In genomic region chr13:59238696-59239095, GRCm38 (mm10) we compare ENCODE assay signal across 10 mouse cellular contexts.
DNase-seq lines count a peak whose midpoint lies in the region; ATAC-seq lines count a peak whose summit lies in the region.
"Had no signal": no experiment of that assay in that cellular context is flagged by ENCODE, and none has a peak within 500 bp of the region (broad histone marks: within the 10 kb centered on the region; RNA-seq: fewer than 3 reads in every experiment).

No protein-coding gene starts in this region.

- no peak overlapping the region for H3K27ac ChIP-seq in forebrain, embryonic 14.5 days (ENCODE audit: low read depth, low read length)
- no peak overlapping the region for H3K27ac ChIP-seq in forebrain, embryonic 12.5 days
- H3K27ac ChIP-seq in intestine, embryonic 15.5 days = no peak overlapping the region
- H3K27ac ChIP-seq: macrophage; neural tube, embryonic 12.5 days had no signal

- peak; percentile 24 for DNase-seq in forebrain, embryonic 14.5 days (ENCODE audit: low spot score)
- DNase-seq in layer of hippocampus, adult 18-20 months (ENCODE audit: low spot score in 2 of 2) = peak; percentile 21 to 45
- no peak for DNase-seq in layer of hippocampus, postnatal 14 days (ENCODE audit: low spot score in 2 of 2)
- DNase-seq in frontal cortex, postnatal 14 days (ENCODE audit: low spot score in 2 of 2) = peak; percentile 42 to 63
- peak; percentile 85 for DNase-seq in right cerebral cortex, adult 18-20 months
- DNase-seq in thymus, postnatal 25 days = no peak

- no peak overlapping the region for H3K4me2 ChIP-seq in forebrain, embryonic 14.5 days (ENCODE audit: low read length)
- H3K4me2 ChIP-seq in forebrain, embryonic 12.5 days = no peak overlapping the region
- H3K4me2 ChIP-seq in intestine, embryonic 15.5 days (replicated peaks) = no peak overlapping the region
- H3K4me2 ChIP-seq: neural tube, embryonic 12.5 days had no signal

- no peak for ATAC-seq in forebrain, embryonic 14.5 days
- no peak for ATAC-seq in forebrain, embryonic 12.5 days (ENCODE audit: low FRiP score)
- ATAC-seq in intestine, embryonic 15.5 days = no peak

- no peaks in the 10 kb centered on the region for H3K27me3 ChIP-seq in forebrain, embryonic 14.5 days (replicated peaks; ENCODE audit: control insufficient read depth, insufficient read depth, low read length)
- H3K27me3 ChIP-seq in forebrain, embryonic 12.5 days = 0 out of 2 replicates have a peak, but pooled peaks cover 4% of the 10 kb centered on the region
- H3K27me3 ChIP-seq in intestine, embryonic 15.5 days (replicated peaks) = no peaks in the 10 kb centered on the region
- H3K27me3 ChIP-seq: neural tube, embryonic 12.5 days had no signal

- WGBS in forebrain, embryonic 14.5 days = 87% methylated on average over 1 of the region's 1 CpGs
- 88% methylated on average over 1 of the region's 1 CpGs for WGBS in forebrain, embryonic 12.5 days
- WGBS in intestine, embryonic 15.5 days = 61% methylated on average over 1 of the region's 1 CpGs

- H3K36me3 ChIP-seq in forebrain, embryonic 14.5 days (ENCODE audit: control insufficient read depth, insufficient read depth, low read length) = no peaks in the 10 kb centered on the region
- H3K36me3 ChIP-seq in forebrain, embryonic 12.5 days (replicated peaks) = no peaks in the 10 kb centered on the region
- no peaks in the 10 kb centered on the region for H3K36me3 ChIP-seq in intestine, embryonic 15.5 days
- H3K36me3 ChIP-seq: neural tube, embryonic 12.5 days had no signal

- H3K9ac ChIP-seq in forebrain, embryonic 14.5 days (ENCODE audit: low read length) = no peak overlapping the region
- H3K9ac ChIP-seq in forebrain, embryonic 12.5 days = no peak overlapping the region
- no peak overlapping the region for H3K9ac ChIP-seq in intestine, embryonic 15.5 days
- H3K9ac ChIP-seq: neural tube, embryonic 12.5 days had no signal

- no peak overlapping the region for H3K4me3 ChIP-seq in forebrain, embryonic 14.5 days (ENCODE audit: low read depth, low read length)
- H3K4me3 ChIP-seq in forebrain, embryonic 12.5 days (replicated peaks) = no peak overlapping the region
- no peak overlapping the region for H3K4me3 ChIP-seq in intestine, embryonic 15.5 days (replicated peaks)
- H3K4me3 ChIP-seq: neural tube, embryonic 12.5 days had no signal

- H3K4me1 ChIP-seq in forebrain, embryonic 14.5 days (ENCODE audit: control insufficient read depth, insufficient read depth, low read length) = no peaks in the 10 kb centered on the region
- H3K4me1 ChIP-seq in forebrain, embryonic 12.5 days = no peaks in the 10 kb centered on the region
- H3K4me1 ChIP-seq in intestine, embryonic 15.5 days (replicated peaks) = no peaks in the 10 kb centered on the region
- H3K4me1 ChIP-seq: neural tube, embryonic 12.5 days had no signal

- no peaks in the 10 kb centered on the region for H3K9me3 ChIP-seq in forebrain, embryonic 14.5 days (replicated peaks; ENCODE audit: control insufficient read depth, low read length)
- H3K9me3 ChIP-seq in forebrain, embryonic 12.5 days = no peaks in the 10 kb centered on the region
- H3K9me3 ChIP-seq in intestine, embryonic 15.5 days = no peaks in the 10 kb centered on the region
- H3K9me3 ChIP-seq: neural tube, embryonic 12.5 days had no signal

Comparison
In these comparisons a context has a peak if more than half of its experiments do, and no peak if none do; other contexts are left out.
1. DNase-seq: peak in forebrain, embryonic 14.5 days (single experiment), layer of hippocampus, adult 18-20 months (2 of 2), frontal cortex, postnatal 14 days (2 of 2) and right cerebral cortex, adult 18-20 months (single experiment); none in layer of hippocampus, postnatal 14 days (0 of 2) and thymus, postnatal 25 days (single experiment).